Mouse (Mus musculus): Measurements from ENCODE around the gene Acaa1a.

DNA sequence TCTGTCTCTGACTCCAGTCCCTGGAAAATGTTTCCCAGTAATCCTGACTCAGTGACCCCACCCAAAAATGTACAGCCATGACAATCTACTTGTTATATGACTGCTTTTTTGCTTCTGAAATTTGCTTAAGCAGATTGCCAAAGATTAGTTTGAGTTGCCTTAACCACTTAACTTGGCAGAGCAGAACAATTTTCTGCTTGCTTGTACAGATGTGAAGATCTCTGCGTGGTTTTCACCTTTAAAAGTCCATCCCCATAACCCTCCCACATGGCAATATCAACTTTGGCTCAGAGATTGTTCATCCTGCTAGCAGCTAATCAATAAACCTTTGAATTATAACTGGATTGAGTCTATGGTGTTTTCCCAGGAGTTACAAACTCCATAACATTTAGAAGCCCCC, 30.4 kb upstream of the Acaa1a start:
- TF ChIP-seq CTCF (IDR thresholded peaks at IDR 0.05; ENCODE audit: borderline replicate concordance, extremely low read depth, insufficient read depth, insufficient read length) (no peak), POLR2A (IDR thresholded peaks at IDR 0.05; ENCODE audit: borderline replicate concordance, extremely low read depth, insufficient read depth, insufficient read length, poor library complexity, severe bottlenecking) (no peak)

All from brain, embryonic 14.5 days (tissue).